Mouse (Mus musculus) heart, embryonic 14.5 days (tissue): ENCODE measurements around the gene D2hgdh. TPM values are rescaled to one million over a fixed set of nuclear protein-coding genes. Genes with fewer than 3 reads are reported as not detected.
"Not testable (repeated sequence)": the region's sequence is repeated elsewhere in the genome, so short reads cannot be mapped to it uniquely, and the experiment has no call there.

Source experiments
- ATAC-seq: fragments of 200-750 bp; cut with Nextera tagmentation; 2 replicates; pipeline ENCODE4 v1.8.0; 2017; ENCODE audit warnings: low read depth, moderate TSS enrichment; ENCODE audit not compliant: insufficient number of reproducible peaks, insufficient read depth, low FRiP score
- H3K27ac ChIP-seq, 2 experiments: fragments of 200-500 bp in 1 of 2; fragments of 300-500 bp in 1 of 2; sonication (generic) in 1 of 2; replicated peaks in 1 of 2; 2 replicates each; pipeline ENCODE4 v1.5.1; 2012 to 2014; ENCODE audit warnings: low read depth in 2 of 2, low read length in 2 of 2, control low read depth in 1 of 2, mild to moderate bottlenecking in 1 of 2, mixed read lengths in 1 of 2; ENCODE audit not compliant: control insufficient read depth in 1 of 2, insufficient read depth in 1 of 2
- H3K27me3 ChIP-seq: fragments of 300-500 bp; sonication (generic); 2 replicates; pipeline ENCODE4 v1.6.1; 2014; ENCODE audit warnings: mild to moderate bottlenecking, low read length, control low read depth; ENCODE audit not compliant: control insufficient read depth, insufficient read depth
- H3K36me3 ChIP-seq: fragments of 300-500 bp; sonication (generic); 2 replicates; pipeline ENCODE4 v1.6.1; 2014; ENCODE audit warnings: mild to moderate bottlenecking, control low read depth, low read length, mixed read lengths; ENCODE audit not compliant: control insufficient read depth, insufficient read depth
- H3K4me1 ChIP-seq, 2 experiments: fragments of 200-500 bp in 1 of 2; fragments of 300-500 bp in 1 of 2; sonication (generic) in 1 of 2; 2 replicates each; pipeline ENCODE4 v1.6.1; 2012 to 2014; ENCODE audit warnings: low read length in 2 of 2, control low read depth in 1 of 2, mixed read lengths in 1 of 2; ENCODE audit not compliant: control insufficient read depth in 2 of 2, insufficient read depth in 2 of 2
- H3K4me2 ChIP-seq: fragments of 300-500 bp; sonication (generic); 2 replicates; pipeline ENCODE4 v1.6.1; 2014; ENCODE audit warnings: mild to moderate bottlenecking, low read length
- H3K4me3 ChIP-seq, 2 experiments: fragments of 200-500 bp in 1 of 2; fragments of 300-500 bp in 1 of 2; sonication (generic) in 1 of 2; 2 replicates each; pipeline ENCODE4 v1.5.1; 2012 to 2014; ENCODE audit warnings: low read length in 2 of 2, mild to moderate bottlenecking in 2 of 2, control low read depth in 1 of 2, low read depth in 1 of 2, moderate library complexity in 1 of 2; ENCODE audit not compliant: control insufficient read depth in 1 of 2, insufficient read depth in 1 of 2
- H3K9ac ChIP-seq: fragments of 300-500 bp; sonication (generic); 2 replicates; pipeline ENCODE4 v1.6.1; 2014; ENCODE audit warnings: mild to moderate bottlenecking, low read length
- H3K9me3 ChIP-seq: fragments of 300-500 bp; sonication (generic); 2 replicates; pipeline ENCODE4 v1.6.1; 2016; ENCODE audit warnings: low read length, control low read depth; ENCODE audit not compliant: control insufficient read depth
- WGBS: fragments of 180-500 bp; shearing (Covaris S2); extraction: QIAGEN DNeasy Blood & Tissue Kit; methylation state at CpG from one replicate; pipeline ENCODE4 v1.1.7; 2014; 5-methylcytosine and 5-hydroxymethylcytosine counted together
- polyA plus RNA-seq: library from polyadenylated mRNA; unstranded; fragments of >200 nt; fragmentation: Nextera tagmentation; extraction: Ambion mirVana; gene quantifications from 2 replicates; pipeline ENCODE4 v1.2.1, GENCODE M21; 2014

D2hgdh gene
- polyA plus RNA-seq, 1 experiment from 2014 or later, result 16.1 TPM

GRCm38 (mm10) chr1:93855790-93856189 is 31.1 kb downstream of the D2hgdh start:
- H3K36me3 ChIP-seq, H3K27ac ChIP-seq, H3K9ac ChIP-seq, H3K4me3 ChIP-seq, H3K4me2 ChIP-seq, H3K9me3 ChIP-seq, H3K27me3 ChIP-seq, H3K4me1 ChIP-seq, ATAC-seq: not testable (repeated sequence)
- 76% methylated on average over 3 of the region's 4 CpGs for WGBS

- Histone ChIP-seq H3K9me3 (no peaks in the 10 kb centered on the region), H3K36me3 (no peaks in the 10 kb centered on the region), H3K4me2 (no peak overlapping the region), H3K27me3 (no peaks in the 10 kb centered on the region), H3K9ac (no peak overlapping the region), H3K4me1 (no peaks in the 10 kb centered on the region), H3K4me3 (no peak overlapping the region), H3K27ac (no peak overlapping the region)
- 80% methylated on average over 6 of the region's 6 CpGs for WGBS
- no peak for ATAC-seq
These were observed 32.7 kb downstream of the D2hgdh start for GRCm38 (mm10) chr1:93857370-93857769.

GRCm38 (mm10) chr1:93857991-93858390 is 33.3 kb downstream of the D2hgdh start:
- Histone ChIP-seq H3K9me3 (no peaks in the 10 kb centered on the region), H3K27ac (no peak overlapping the region), H3K4me3 (no peak overlapping the region), H3K36me3 (no peaks in the 10 kb centered on the region), H3K4me1 (no peaks in the 10 kb centered on the region), H3K27me3 (no peaks in the 10 kb centered on the region), H3K9ac (no peak overlapping the region), H3K4me2 (no peak overlapping the region)
- no peak for ATAC-seq
- 88% methylated on average over 3 of the region's 3 CpGs for WGBS

GRCm38 (mm10) chr1:93859619-93860018 is 34.9 kb downstream of the D2hgdh start:
- no peak overlapping the region for H3K27ac ChIP-seq
- H3K36me3 ChIP-seq, result no peaks in the 10 kb centered on the region
- no peaks in the 10 kb centered on the region for H3K9me3 ChIP-seq
- H3K9ac ChIP-seq, result no peak overlapping the region
- no peaks in the 10 kb centered on the region for H3K27me3 ChIP-seq
- no peak overlapping the region for H3K4me3 ChIP-seq
- H3K4me1 ChIP-seq, result no peaks in the 10 kb centered on the region
- H3K4me2 ChIP-seq, result no peak overlapping the region
- ATAC-seq, result no peak

- 49% methylated on average over 2 of the region's 2 CpGs for WGBS
These were observed 36.3 kb downstream of the D2hgdh start, which contains the start of gene Gal3st2 for GRCm38 (mm10) chr1:93861048-93861447. TSS of gene Gal3st2 (plus strand) at chr1:93861306.

GRCm38 (mm10) chr1:93871594-93872105 is 46.9 kb downstream of the D2hgdh start:
- H3K4me2 ChIP-seq, H3K27me3 ChIP-seq, H3K36me3 ChIP-seq, H3K9me3 ChIP-seq, H3K4me1 ChIP-seq, H3K4me3 ChIP-seq, H3K27ac ChIP-seq, H3K9ac ChIP-seq: not testable (repeated sequence)
- peak; percentile 17; the same call in 1 of the 2 replicates for ATAC-seq
- 29% methylated on average over 1 of the region's 1 CpGs for WGBS

More at GRCm38 (mm10) chr1:93861048-93861447, 36.3 kb downstream of the D2hgdh start, which contains the start of gene Gal3st2:
- H3K27ac ChIP-seq, H3K4me1 ChIP-seq, H3K9me3 ChIP-seq, H3K27me3 ChIP-seq, H3K9ac ChIP-seq, H3K36me3 ChIP-seq, ATAC-seq, H3K4me3 ChIP-seq, H3K4me2 ChIP-seq: not testable (repeated sequence)

GRCm38 (mm10) chr1:93874405-93874804 is 49.7 kb downstream of the D2hgdh start:
- H3K27me3 ChIP-seq, H3K4me3 ChIP-seq, ATAC-seq, H3K36me3 ChIP-seq, H3K4me1 ChIP-seq, H3K9ac ChIP-seq, H3K9me3 ChIP-seq, H3K4me2 ChIP-seq, H3K27ac ChIP-seq: not testable (repeated sequence)
- WGBS, result 94% methylated on average over 10 of the region's 22 CpGs

GRCm38 (mm10) chr1:93881778-93882177 is 57.1 kb downstream of the D2hgdh start:
- no CpG with 5 or more reads among the region's 11 CpGs for WGBS
- H3K4me3 ChIP-seq, H3K4me2 ChIP-seq, H3K36me3 ChIP-seq, H3K27ac ChIP-seq, H3K9ac ChIP-seq, H3K9me3 ChIP-seq, H3K27me3 ChIP-seq, H3K4me1 ChIP-seq: not testable (repeated sequence)
- peak; percentile 68 for ATAC-seq
